Mouse (Mus musculus) stomach, postnatal 0 days (tissue): ENCODE measurements at regions not wholly inside any gene's neighbourhood (a gene's known extent, or its start where the extent isn't known, plus 50 kb on each side); places are given as distances from the start of the nearest gene placed in this dataset.

Experiments used
- CTCF ChIP-seq: IDR thresholded peaks from 2 replicates; pipeline ENCODE4 v1.5.1; 2016; ENCODE audit warnings: antibody characterized with exemption, low read depth, mild to moderate bottlenecking, moderate library complexity
- EP300 ChIP-seq: optimal IDR thresholded peaks from 2 replicates; pipeline ENCODE3; 2016; ENCODE audit warnings: antibody characterized with exemption

- TF ChIP-seq EP300 (no peak), CTCF (no peak)
Observed at GRCm38 (mm10) chr15:88531218-88531617, 68.9 kb upstream of the Zdhhc25 start.
